Mouse (Mus musculus): ENCODE measurements around the gene Rgs10. TPM values are rescaled to one million over a fixed set of nuclear protein-coding genes. Genes with fewer than 3 reads are reported as not detected.
"Not testable (repeated sequence)": the region's sequence is repeated elsewhere in the genome, so short reads cannot be mapped to it uniquely, and the experiment has no call there.

Rgs10 gene
- polyA plus RNA-seq, 1 experiment from 2014 or later: 32.6 TPM

GRCm38 (mm10) chr7:128348608-128349007 lies 70.0 kb downstream of the Rgs10 start:
- Histone ChIP-seq H3K4me1 (ENCODE audit: control insufficient read depth, insufficient read depth, low read length) (no peaks in the 10 kb centered on the region), H3K36me3 (ENCODE audit: control insufficient read depth, insufficient read depth, low read length) (no peaks in the 10 kb centered on the region), H3K4me2 (replicated peaks; ENCODE audit: low read depth, low read length) (no peak overlapping the region), H3K9me3 (ENCODE audit: control insufficient read depth, low read depth, low read length) (no peaks in the 10 kb centered on the region), H3K27ac (ENCODE audit: low read length) (no peak overlapping the region), H3K9ac (replicated peaks; ENCODE audit: low read depth, low read length) (no peak overlapping the region), H3K4me3 (ENCODE audit: low read depth, low read length) (no peak overlapping the region), H3K27me3 (ENCODE audit: control insufficient read depth, insufficient read depth, low read length) (no peaks in the 10 kb centered on the region)
- no peak for ATAC-seq (ENCODE audit: insufficient number of reproducible peaks, insufficient read depth, low FRiP score, low read depth)
- WGBS: 44% methylated on average over 1 of the region's 1 CpGs

- Histone ChIP-seq H3K4me3 (ENCODE audit: low read depth, low read length) (no peak overlapping the region), H3K27ac (ENCODE audit: low read length) (no peak overlapping the region), H3K9me3 (ENCODE audit: control insufficient read depth, low read depth, low read length) (no peaks in the 10 kb centered on the region), H3K36me3 (ENCODE audit: control insufficient read depth, insufficient read depth, low read length) (no peaks in the 10 kb centered on the region), H3K27me3 (ENCODE audit: control insufficient read depth, insufficient read depth, low read length) (no peaks in the 10 kb centered on the region), H3K9ac (replicated peaks; ENCODE audit: low read depth, low read length) (no peak overlapping the region), H3K4me2 (replicated peaks; ENCODE audit: low read depth, low read length) (no peak overlapping the region), H3K4me1 (ENCODE audit: control insufficient read depth, insufficient read depth, low read length) (no peaks in the 10 kb centered on the region)
- 73% methylated on average over 8 of the region's 8 CpGs for WGBS
- no peak for ATAC-seq (ENCODE audit: insufficient number of reproducible peaks, insufficient read depth, low FRiP score, low read depth)
Observed at GRCm38 (mm10) chr7:128346991-128347390, 71.6 kb downstream of the Rgs10 start.

- Histone ChIP-seq H3K36me3 (ENCODE audit: control insufficient read depth, insufficient read depth, low read length) (no peaks in the 10 kb centered on the region), H3K9me3 (ENCODE audit: control insufficient read depth, low read depth, low read length) (no peaks in the 10 kb centered on the region), H3K4me3 (ENCODE audit: low read depth, low read length) (no peak overlapping the region), H3K9ac (replicated peaks; ENCODE audit: low read depth, low read length) (no peak overlapping the region), H3K27ac (ENCODE audit: low read length) (no peak overlapping the region), H3K27me3 (ENCODE audit: control insufficient read depth, insufficient read depth, low read length) (no peaks in the 10 kb centered on the region), H3K4me1 (ENCODE audit: control insufficient read depth, insufficient read depth, low read length) (no peaks in the 10 kb centered on the region), H3K4me2 (replicated peaks; ENCODE audit: low read depth, low read length) (no peak overlapping the region)
- ATAC-seq (ENCODE audit: insufficient number of reproducible peaks, insufficient read depth, low FRiP score, low read depth): no peak
- WGBS: 56% methylated on average over 2 of the region's 2 CpGs
Observed at GRCm38 (mm10) chr7:128346522-128346921, 72.0 kb downstream of the Rgs10 start.

- WGBS: 78% methylated on average over 6 of the region's 6 CpGs
- Histone ChIP-seq H3K9me3 (ENCODE audit: control insufficient read depth, low read depth, low read length) (no peaks in the 10 kb centered on the region), H3K4me2 (replicated peaks; ENCODE audit: low read depth, low read length) (no peak overlapping the region), H3K4me3 (ENCODE audit: low read depth, low read length) (no peak overlapping the region), H3K9ac (replicated peaks; ENCODE audit: low read depth, low read length) (no peak overlapping the region), H3K4me1 (ENCODE audit: control insufficient read depth, insufficient read depth, low read length) (no peaks in the 10 kb centered on the region), H3K36me3 (ENCODE audit: control insufficient read depth, insufficient read depth, low read length) (no peaks in the 10 kb centered on the region), H3K27me3 (ENCODE audit: control insufficient read depth, insufficient read depth, low read length) (no peaks in the 10 kb centered on the region), H3K27ac (ENCODE audit: low read length) (no peak overlapping the region)
- no peak for ATAC-seq (ENCODE audit: insufficient number of reproducible peaks, insufficient read depth, low FRiP score, low read depth)
Observed at GRCm38 (mm10) chr7:128345691-128346090, 72.9 kb downstream of the Rgs10 start.

- Histone ChIP-seq H3K36me3 (ENCODE audit: control insufficient read depth, insufficient read depth, low read length) (no peaks in the 10 kb centered on the region), H3K4me1 (ENCODE audit: control insufficient read depth, insufficient read depth, low read length) (no peaks in the 10 kb centered on the region), H3K9me3 (ENCODE audit: control insufficient read depth, low read depth, low read length) (no peaks in the 10 kb centered on the region), H3K9ac (replicated peaks; ENCODE audit: low read depth, low read length) (no peak overlapping the region), H3K27me3 (ENCODE audit: control insufficient read depth, insufficient read depth, low read length) (no peaks in the 10 kb centered on the region), H3K27ac (ENCODE audit: low read length) (no peak overlapping the region), H3K4me3 (ENCODE audit: low read depth, low read length) (no peak overlapping the region), H3K4me2 (replicated peaks; ENCODE audit: low read depth, low read length) (no peak overlapping the region)
- ATAC-seq (ENCODE audit: insufficient number of reproducible peaks, insufficient read depth, low FRiP score, low read depth): peak; percentile 72; the same call in 1 of the 2 replicates
- WGBS: 55% methylated on average over 6 of the region's 6 CpGs
Observed at GRCm38 (mm10) chr7:128344928-128345653, 73.5 kb downstream of the Rgs10 start.

GRCm38 (mm10) chr7:128344488-128344887 lies 74.1 kb downstream of the Rgs10 start:
- Histone ChIP-seq H3K4me3 (ENCODE audit: low read depth, low read length) (no peak overlapping the region), H3K36me3 (ENCODE audit: control insufficient read depth, insufficient read depth, low read length) (no peaks in the 10 kb centered on the region), H3K27ac (ENCODE audit: low read length) (no peak overlapping the region), H3K9ac (replicated peaks; ENCODE audit: low read depth, low read length) (no peak overlapping the region), H3K27me3 (ENCODE audit: control insufficient read depth, insufficient read depth, low read length) (no peaks in the 10 kb centered on the region), H3K4me2 (replicated peaks; ENCODE audit: low read depth, low read length) (no peak overlapping the region), H3K9me3 (ENCODE audit: control insufficient read depth, low read depth, low read length) (no peaks in the 10 kb centered on the region), H3K4me1 (ENCODE audit: control insufficient read depth, insufficient read depth, low read length) (no peaks in the 10 kb centered on the region)
- WGBS: 83% methylated on average over 7 of the region's 7 CpGs
- ATAC-seq (ENCODE audit: insufficient number of reproducible peaks, insufficient read depth, low FRiP score, low read depth): no peak

- H3K4me1 ChIP-seq (ENCODE audit: control insufficient read depth, insufficient read depth, low read length); H3K4me3 ChIP-seq (ENCODE audit: low read depth, low read length); H3K27me3 ChIP-seq (ENCODE audit: control insufficient read depth, insufficient read depth, low read length); H3K9ac ChIP-seq (replicated peaks; ENCODE audit: low read depth, low read length); H3K36me3 ChIP-seq (ENCODE audit: control insufficient read depth, insufficient read depth, low read length); ATAC-seq (ENCODE audit: insufficient number of reproducible peaks, insufficient read depth, low FRiP score, low read depth); H3K27ac ChIP-seq (ENCODE audit: low read length); H3K9me3 ChIP-seq (ENCODE audit: control insufficient read depth, low read depth, low read length); H3K4me2 ChIP-seq (replicated peaks; ENCODE audit: low read depth, low read length): not testable (repeated sequence)
- 96% methylated on average over 7 of the region's 10 CpGs for WGBS
Observed at GRCm38 (mm10) chr7:128342691-128343090, 75.9 kb downstream of the Rgs10 start.

GRCm38 (mm10) chr7:128340321-128340720 lies 78.2 kb downstream of the Rgs10 start:
- not testable (repeated sequence) for H3K4me2 ChIP-seq (replicated peaks; ENCODE audit: low read depth, low read length); H3K9ac ChIP-seq (replicated peaks; ENCODE audit: low read depth, low read length); H3K9me3 ChIP-seq (ENCODE audit: control insufficient read depth, low read depth, low read length); H3K4me1 ChIP-seq (ENCODE audit: control insufficient read depth, insufficient read depth, low read length); H3K4me3 ChIP-seq (ENCODE audit: low read depth, low read length); H3K27me3 ChIP-seq (ENCODE audit: control insufficient read depth, insufficient read depth, low read length); H3K36me3 ChIP-seq (ENCODE audit: control insufficient read depth, insufficient read depth, low read length); H3K27ac ChIP-seq (ENCODE audit: low read length); ATAC-seq (ENCODE audit: insufficient number of reproducible peaks, insufficient read depth, low FRiP score, low read depth)
- WGBS: 62% methylated on average over 7 of the region's 9 CpGs

- no peaks in the 10 kb centered on the region for H3K36me3 ChIP-seq (ENCODE audit: control insufficient read depth, insufficient read depth, low read length)
- no peak for ATAC-seq (ENCODE audit: insufficient number of reproducible peaks, insufficient read depth, low FRiP score, low read depth)
- no peaks in the 10 kb centered on the region for H3K9me3 ChIP-seq (ENCODE audit: control insufficient read depth, low read depth, low read length)
- no peaks in the 10 kb centered on the region for H3K27me3 ChIP-seq (ENCODE audit: control insufficient read depth, insufficient read depth, low read length)
- no peak overlapping the region for H3K27ac ChIP-seq (ENCODE audit: low read length)
- no peak overlapping the region for H3K4me2 ChIP-seq (replicated peaks; ENCODE audit: low read depth, low read length)
- no peak overlapping the region for H3K4me3 ChIP-seq (ENCODE audit: low read depth, low read length)
- H3K4me1 ChIP-seq (ENCODE audit: control insufficient read depth, insufficient read depth, low read length): no peaks in the 10 kb centered on the region
- no peak overlapping the region for H3K9ac ChIP-seq (replicated peaks; ENCODE audit: low read depth, low read length)
- WGBS: 100% methylated on average over 1 of the region's 1 CpGs
Observed at GRCm38 (mm10) chr7:128332896-128333295, 85.7 kb downstream of the Rgs10 start.
